Mouse (Mus musculus) cerebellum, adult 2 months (tissue): ENCODE measurements around the gene T2. TPM values are rescaled to one million over a fixed set of nuclear protein-coding genes. Genes with fewer than 3 reads are reported as not detected.

Experiments used
- DNase-seq, 2 experiments: peaks; one replicate each; pipeline ENCODE4 v3.0.0; 2021
- H3K27ac ChIP-seq: fragments of 200-500 bp; 2 replicates; pipeline ENCODE4 v1.5.1; 2012; ENCODE audit warnings: low read length, control low read depth, inconsistent platforms; ENCODE audit not compliant: insufficient read depth
- H3K27me3 ChIP-seq: fragments of 200-500 bp; 2 replicates; pipeline ENCODE4 v1.6.1; 2012; ENCODE audit warnings: inconsistent platforms, mild to moderate bottlenecking, low read length, moderate library complexity; ENCODE audit not compliant: control insufficient read depth, insufficient read depth
- H3K4me1 ChIP-seq: fragments of 200-500 bp; 2 replicates; pipeline ENCODE4 v1.6.1; 2011; ENCODE audit warnings: low read length; ENCODE audit not compliant: control insufficient read depth, insufficient read depth
- H3K4me3 ChIP-seq: fragments of 200-500 bp; replicated peaks from 2 replicates; pipeline ENCODE3; 2011; ENCODE audit warnings: mild to moderate bottlenecking, low read depth, low read length, control low read depth; ENCODE audit not compliant: insufficient read depth
- CTCF ChIP-seq: fragments of 200-500 bp; IDR thresholded peaks from 2 replicates; pipeline ENCODE4 v1.5.1; 2011; ENCODE audit warnings: low read depth, mild to moderate bottlenecking, control low read depth, low read length, moderate library complexity, borderline replicate concordance; ENCODE audit not compliant: insufficient read depth
- POLR2A ChIP-seq: fragments of 200-500 bp; IDR thresholded peaks from 2 replicates; pipeline ENCODE4 v1.6.1; 2011; ENCODE audit warnings: low read length, control low read depth, borderline replicate concordance; ENCODE audit not compliant: insufficient read depth
- WGBS: fragments of 180-500 bp; shearing (Covaris S2); methylation state at CpG from one replicate; pipeline ENCODE4 v1.1.7; 2018; 5-methylcytosine and 5-hydroxymethylcytosine counted together
- polyA plus RNA-seq: library from polyadenylated mRNA; depleted of rRNA; stranded (reverse); fragments of >200 nt; gene quantifications from 2 replicates; pipeline ENCODE4 v1.2.3, GENCODE M21; 2012

T2 gene
- polyA plus RNA-seq, 1 experiment, result 0.80 TPM

DNA sequence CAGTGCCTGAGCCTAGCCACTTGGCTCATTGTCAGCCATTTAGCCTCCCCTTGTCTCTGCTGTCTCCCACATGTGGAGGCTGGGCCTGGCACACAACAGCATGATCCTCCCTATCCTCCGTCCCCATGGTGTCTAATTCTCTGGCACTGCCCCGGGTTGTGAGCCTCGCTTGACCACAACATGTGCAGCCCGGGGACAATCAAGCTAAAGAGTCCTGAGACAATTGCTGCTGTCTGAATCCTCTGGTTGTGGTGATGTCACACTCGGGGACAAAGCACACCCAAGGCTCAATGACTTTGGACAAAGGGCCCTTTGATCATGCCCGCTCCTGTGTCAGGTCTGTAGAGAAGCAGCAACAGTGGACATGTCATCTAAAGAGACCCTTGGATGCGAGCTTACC, 4.7 kb upstream of the T2 start:
- Histone ChIP-seq H3K4me3 (no peak overlapping the region), H3K4me1 (no peaks in the 10 kb centered on the region), H3K27me3 (no peaks in the 10 kb centered on the region), H3K27ac (peak overlapping the region; percentile 38; the same call in 1 of the 2 replicates)
- WGBS, result 22% methylated on average over 7 of the region's 7 CpGs
- TF ChIP-seq POLR2A (no peak), CTCF (no peak)
- DNase-seq, result peak in 1 of 2 experiments; percentile 39

DNA sequence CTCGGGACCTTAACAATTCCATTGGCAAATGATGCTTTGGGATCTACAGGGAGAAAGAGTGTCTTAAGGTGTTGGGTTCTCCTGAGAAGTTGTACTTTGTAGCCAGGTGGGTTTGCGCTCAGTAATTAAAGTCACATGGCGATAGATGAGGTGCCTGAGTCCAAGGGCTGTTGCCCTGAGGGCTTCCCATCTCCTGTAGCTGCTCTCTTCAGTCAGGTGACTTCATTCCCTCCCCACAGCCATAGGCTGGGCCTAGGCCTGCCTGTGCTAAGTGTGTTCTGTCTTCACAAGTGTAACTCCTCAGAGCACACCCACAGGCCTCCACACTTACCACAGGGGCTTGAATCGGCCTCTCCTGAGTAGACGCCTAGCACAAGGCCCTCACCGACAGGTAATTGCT, 1.7 kb downstream of the T2 start:
- H3K27me3 ChIP-seq, result no peaks in the 10 kb centered on the region
- DNase-seq, result no peak
- H3K4me1 ChIP-seq, result no peaks in the 10 kb centered on the region
- H3K27ac ChIP-seq, result no peak overlapping the region
- H3K4me3 ChIP-seq, result no peak overlapping the region
- WGBS, result 93% methylated on average over 6 of the region's 6 CpGs
- no peak for TF ChIP-seq CTCF
- no peak for TF ChIP-seq POLR2A

DNA sequence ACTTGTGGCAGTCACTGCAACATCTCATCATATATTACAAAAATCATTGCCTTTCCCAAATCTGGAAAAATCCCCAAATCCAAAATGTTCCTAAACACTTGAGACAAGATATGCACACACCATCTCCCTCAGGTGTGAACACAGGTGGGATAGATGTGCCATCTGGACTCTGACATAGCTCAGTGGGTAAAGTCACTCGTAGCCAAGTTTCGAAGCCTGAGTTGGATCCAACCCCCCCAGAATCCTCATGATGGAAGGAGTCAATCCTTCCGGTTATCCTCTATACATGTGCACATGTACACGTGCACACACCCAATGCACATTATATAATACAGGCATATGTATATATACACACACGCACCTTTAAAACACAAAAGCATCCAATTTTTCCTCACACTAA, 5.1 kb downstream of the T2 start:
- no peaks in the 10 kb centered on the region for H3K27me3 ChIP-seq
- H3K4me3 ChIP-seq, result no peak overlapping the region
- H3K27ac ChIP-seq, result no peak overlapping the region
- no peak for DNase-seq
- H3K4me1 ChIP-seq, result no peaks in the 10 kb centered on the region
- WGBS, result 45% methylated on average over 5 of the region's 5 CpGs
- TF ChIP-seq CTCF (no peak), POLR2A (no peak)

DNA sequence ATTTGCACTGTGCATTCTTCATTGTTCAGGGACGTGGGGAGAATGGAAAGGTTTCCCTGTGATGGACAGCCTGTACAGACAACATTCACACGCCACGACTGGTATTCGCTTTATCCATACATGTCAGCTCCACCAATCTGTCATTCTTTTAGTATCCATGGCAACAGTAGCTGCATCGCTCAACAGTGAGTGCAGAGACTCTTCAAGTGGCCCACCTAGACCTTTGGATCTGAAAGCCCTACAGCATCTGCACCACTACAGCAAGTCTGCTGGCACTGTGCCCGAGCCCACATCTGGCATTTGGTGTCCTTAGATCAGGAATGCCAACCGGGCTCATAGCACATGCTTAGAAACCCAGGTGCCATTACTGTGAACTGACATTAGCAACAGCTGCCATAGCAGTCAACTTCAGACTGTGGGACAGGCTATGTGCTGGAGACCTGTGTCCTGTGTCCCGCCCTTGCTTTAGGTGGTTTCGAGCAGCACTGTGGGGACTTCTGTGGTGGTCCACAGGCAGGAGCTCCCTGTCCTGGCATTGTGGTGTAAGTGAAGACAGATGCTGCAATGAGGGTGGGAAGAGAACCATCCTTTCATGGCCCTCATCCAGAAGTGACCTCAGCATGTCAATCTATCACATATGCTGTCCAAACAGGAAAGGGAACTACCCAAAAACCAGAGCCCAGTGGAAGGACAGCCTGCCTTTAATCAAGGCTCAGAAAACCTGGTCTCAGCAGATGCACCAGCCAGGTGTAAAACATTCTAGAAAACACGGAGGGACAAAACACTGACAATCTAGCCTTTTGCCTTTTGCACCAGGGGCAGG, 5.7 kb downstream of the T2 start:
- no peak for DNase-seq
- Histone ChIP-seq H3K27ac (no peak overlapping the region), H3K27me3 (no peaks in the 10 kb centered on the region), H3K4me3 (no peak overlapping the region), H3K4me1 (no peaks in the 10 kb centered on the region)
- WGBS, result 49% methylated on average over 10 of the region's 10 CpGs
- no peak for TF ChIP-seq POLR2A
- TF ChIP-seq CTCF, result no peak

DNA sequence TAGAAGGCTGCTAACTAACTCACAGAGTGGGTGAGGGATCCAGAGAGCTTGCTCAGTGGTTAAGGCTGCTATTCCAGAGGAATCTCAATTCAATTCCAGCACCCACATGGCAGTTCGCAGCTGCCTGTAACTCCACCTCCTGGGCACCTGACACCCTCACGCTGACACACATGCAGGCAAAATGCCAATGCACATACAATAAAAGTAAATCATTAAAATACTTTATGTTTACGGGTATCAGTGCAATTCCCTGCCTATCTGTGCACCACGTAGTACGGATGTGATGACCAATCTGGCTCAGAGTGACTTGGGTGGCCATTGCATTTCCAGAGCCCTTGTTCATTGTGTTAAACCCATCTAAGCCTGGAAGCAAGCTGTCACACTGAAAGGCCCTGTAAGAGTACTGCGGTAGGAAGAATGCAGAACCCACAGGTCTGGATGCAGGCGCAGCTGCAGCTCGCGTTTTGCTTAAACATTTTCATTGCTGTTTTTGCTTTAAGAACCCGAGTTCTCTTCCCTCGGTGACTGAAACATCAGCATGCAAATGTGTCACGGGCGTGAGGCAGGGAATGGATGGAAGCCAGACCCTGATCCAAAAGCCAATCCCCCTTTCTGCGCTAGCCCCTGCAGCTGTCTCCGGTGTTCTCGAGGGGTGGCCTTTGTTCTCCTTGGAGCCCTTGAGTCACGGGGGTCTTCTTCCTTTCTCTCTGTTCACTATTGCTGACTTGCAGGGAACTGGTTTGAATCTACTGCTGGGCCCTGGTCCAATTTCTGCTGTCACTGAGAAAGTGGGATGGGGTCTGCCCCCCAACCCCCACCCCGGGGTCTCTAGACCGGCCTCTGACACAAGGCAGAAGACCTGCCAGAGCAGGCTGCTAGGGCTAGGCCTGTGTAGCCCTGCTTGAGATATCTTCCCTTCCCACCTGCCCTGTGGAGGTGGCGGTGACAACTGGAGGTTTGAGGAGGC, 12.0 kb downstream of the T2 start:
- no peak overlapping the region for H3K4me3 ChIP-seq
- peaks cover 13% of the 10 kb centered on the region; the same call in 1 of the 2 replicates for H3K4me1 ChIP-seq
- H3K27me3 ChIP-seq, result no peaks in the 10 kb centered on the region
- 47% methylated on average over 20 of the region's 20 CpGs for WGBS
- H3K27ac ChIP-seq, result no peak overlapping the region; the same call in 1 of the 2 replicates
- TF ChIP-seq CTCF (no peak), POLR2A (no peak)
- peak; percentile 33 to 41 for DNase-seq

DNA sequence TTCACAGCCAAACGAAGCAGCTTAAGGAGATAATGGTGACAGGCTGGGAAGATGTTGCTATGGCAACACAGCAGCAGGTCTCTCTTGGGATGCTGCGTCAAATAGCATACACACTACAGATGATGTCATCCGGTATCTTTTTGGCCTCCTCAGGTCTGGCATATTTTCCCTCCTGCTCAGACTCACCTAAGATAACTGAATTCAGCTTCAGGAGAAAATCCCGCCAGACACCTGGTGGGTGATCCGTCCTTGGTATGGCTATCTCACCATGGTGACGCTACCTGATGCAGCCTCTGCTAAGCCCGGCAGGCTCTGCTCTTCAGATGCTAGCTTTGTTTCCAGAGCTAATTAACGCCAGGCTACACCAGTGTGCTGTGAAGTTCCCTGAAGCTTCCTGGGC, 12.8 kb downstream of the T2 start:
- TF ChIP-seq POLR2A (no peak), CTCF (no peak)
- Histone ChIP-seq H3K4me1 (peaks cover 13% of the 10 kb centered on the region; the same call in 1 of the 2 replicates), H3K27me3 (no peaks in the 10 kb centered on the region), H3K4me3 (no peak overlapping the region), H3K27ac (peak overlapping the region; percentile 2; the same call in 1 of the 2 replicates)
- peak; percentile 68 to 75 for DNase-seq
- 7% methylated on average over 8 of the region's 8 CpGs for WGBS

DNA sequence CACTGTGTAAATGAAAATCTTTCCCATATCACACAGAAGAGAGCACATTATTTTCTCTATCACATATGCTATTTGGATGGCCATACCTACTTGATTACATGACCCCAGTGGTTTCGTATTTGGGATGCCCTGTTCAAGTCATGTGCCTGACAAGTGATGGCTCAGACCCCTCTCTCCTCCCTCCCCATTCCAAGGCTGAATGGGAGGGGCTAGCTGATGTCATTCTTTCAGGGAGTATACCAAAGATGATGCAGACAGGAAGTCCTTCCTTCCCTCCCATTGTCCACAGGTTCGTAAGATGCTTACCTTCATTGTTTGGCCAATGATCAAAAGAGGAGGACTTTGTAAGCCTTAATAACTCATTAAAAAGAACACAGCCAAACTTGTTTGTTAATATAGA, 13.4 kb downstream of the T2 start:
- Histone ChIP-seq H3K27ac (no peak overlapping the region), H3K27me3 (no peaks in the 10 kb centered on the region), H3K4me1 (peaks cover 13% of the 10 kb centered on the region; the same call in 1 of the 2 replicates), H3K4me3 (no peak overlapping the region)
- 67% methylated on average over 2 of the region's 2 CpGs for WGBS
- no peak for TF ChIP-seq POLR2A
- no peak for TF ChIP-seq CTCF
- no peak for DNase-seq
